15 mouse cellular contexts compared by ENCODE assay signal in the genomic region with DNA sequence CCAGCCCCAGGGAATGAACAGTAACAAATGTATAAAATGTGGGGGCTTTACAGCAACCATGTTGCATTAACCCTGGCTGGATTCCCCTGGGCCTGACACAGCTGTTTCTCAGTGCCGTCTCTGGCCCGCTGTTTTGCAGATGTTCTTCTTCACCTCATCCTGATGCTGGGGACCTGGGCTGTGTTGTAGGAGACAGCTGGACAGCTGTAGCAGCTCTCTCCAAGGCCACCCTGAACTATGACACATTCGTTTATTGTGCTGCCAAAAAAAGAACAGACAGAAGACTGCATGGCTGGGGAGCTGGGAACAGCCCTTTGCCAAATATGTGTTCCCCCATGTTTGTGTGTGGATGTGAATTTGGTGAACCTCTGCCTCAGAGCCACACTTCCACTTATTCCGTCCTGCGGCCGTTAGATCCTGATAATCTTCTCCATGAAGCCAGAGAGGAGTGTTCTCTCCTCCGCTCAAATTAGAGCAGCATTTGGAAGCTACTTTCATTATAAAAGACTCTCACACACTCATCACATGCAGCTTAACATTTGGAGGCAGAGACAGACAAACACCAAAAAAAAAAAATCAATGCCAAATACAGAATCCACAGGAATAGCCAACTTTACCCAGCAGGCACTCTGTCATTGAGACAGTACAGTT. TPM values are rescaled to one million over a fixed set of nuclear protein-coding genes. Genes with fewer than 3 reads are reported as not detected.
DNase-seq lines count a peak whose midpoint lies in the region; ATAC-seq lines count a peak whose summit lies in the region.
"Had no signal": no experiment of that assay in that cellular context is flagged by ENCODE, and none has a peak within 500 bp of the region (broad histone marks: within the 10 kb centered on the region; RNA-seq: fewer than 3 reads in every experiment).

No protein-coding gene starts in this region.

- H3K27ac ChIP-seq in kidney, embryonic 14.5 days (ENCODE audit: low read depth, low read length): peak overlapping the region; percentile 42; the same call in 1 of the 2 replicates
- peak overlapping the region; percentile 95 for H3K27ac ChIP-seq in lung, embryonic 16.5 days (ENCODE audit: low read length)
- H3K27ac ChIP-seq: hindbrain, embryonic 10.5 days had no signal

- H3K4me2 ChIP-seq in kidney, embryonic 14.5 days (replicated peaks; ENCODE audit: low read depth, low read length): no peak overlapping the region
- peak overlapping the region; percentile 13; the same call in 1 of the 2 replicates for H3K4me2 ChIP-seq in lung, embryonic 16.5 days (ENCODE audit: low read depth, low read length)

- H3K27me3 ChIP-seq in kidney, embryonic 14.5 days (ENCODE audit: control insufficient read depth, insufficient read depth, low read length): no peaks in the 10 kb centered on the region
- H3K27me3 ChIP-seq in lung, embryonic 16.5 days (ENCODE audit: control insufficient read depth, insufficient read depth, low read depth, low read length): peaks cover 2% of the 10 kb centered on the region; the same call in 1 of the 2 replicates

- no peak overlapping the region for H3K4me3 ChIP-seq in kidney, embryonic 14.5 days (ENCODE audit: low read length)
- H3K4me3 ChIP-seq in lung, embryonic 16.5 days (ENCODE audit: low read length): no peak overlapping the region
- H3K4me3 ChIP-seq: hindbrain, embryonic 10.5 days had no signal

- peaks cover 6% of the 10 kb centered on the region; the same call in 1 of the 2 replicates for H3K4me1 ChIP-seq in kidney, embryonic 14.5 days (ENCODE audit: control insufficient read depth, insufficient read depth, low read length)
- peaks cover 45% of the 10 kb centered on the region for H3K4me1 ChIP-seq in lung, embryonic 16.5 days (replicated peaks; ENCODE audit: control insufficient read depth, insufficient read depth, low read length)

- no peaks in the 10 kb centered on the region for H3K36me3 ChIP-seq in kidney, embryonic 14.5 days (ENCODE audit: control insufficient read depth, insufficient read depth, low read length)
- no peaks in the 10 kb centered on the region for H3K36me3 ChIP-seq in lung, embryonic 16.5 days (ENCODE audit: control insufficient read depth, insufficient read depth, low read length)
- H3K36me3 ChIP-seq: hindbrain, embryonic 10.5 days had no signal

- ATAC-seq in kidney, embryonic 14.5 days (ENCODE audit: low FRiP score, low TSS enrichment): peak; percentile 85
- ATAC-seq in lung, embryonic 16.5 days (ENCODE audit: low read depth): peak; percentile 84
- ATAC-seq: forebrain, embryonic 14.5 days had no signal

- no peak for DNase-seq in kidney, adult 18-20 months
- DNase-seq in adipocyte (ENCODE audit: low spot score): peak; percentile 27
- DNase-seq in adrenal gland, postnatal 36 days: peak; percentile 67 to 70
- no peak for DNase-seq in urinary bladder, adult 2 months (ENCODE audit: low spot score)
- DNase-seq in layer of hippocampus, postnatal 10 days (ENCODE audit: low spot score in 2 of 2): no peak
- DNase-seq in thymus, postnatal 4 days: no peak
- DNase-seq: left cerebral cortex, postnatal 4 days; retina, postnatal 1 day; thymus, postnatal 36 days had no signal

- H3K9ac ChIP-seq in kidney, embryonic 14.5 days (ENCODE audit: low read depth, low read length): no peak overlapping the region
- H3K9ac ChIP-seq in lung, embryonic 16.5 days (ENCODE audit: low read length): no peak overlapping the region

- WGBS in kidney, embryonic 14.5 days: 51% methylated on average over 7 of the region's 7 CpGs
- WGBS in lung, embryonic 16.5 days: 30% methylated on average over 7 of the region's 7 CpGs

- no peaks in the 10 kb centered on the region for H3K9me3 ChIP-seq in kidney, embryonic 14.5 days (ENCODE audit: control insufficient read depth, low read length)
- no peaks in the 10 kb centered on the region for H3K9me3 ChIP-seq in lung, embryonic 16.5 days (ENCODE audit: control insufficient read depth, low read length)
- H3K9me3 ChIP-seq: hindbrain, embryonic 10.5 days had no signal

RNA-seq across cellular contexts. Expression of a gene that starts 14.1 kb away (rescaled TPM):
- polyA plus RNA-seq in kidney, embryonic 14.5 days (2014; fragmentation: Nextera tagmentation; extraction: Ambion mirVana): not detected in 2 replicates
- 1 to 10 TPM in 1 of 2 experiments, under 1 TPM in 1; 0.40 to 1.2 TPM for total RNA-seq in adrenal gland, postnatal 36 days (2021)
- polyA plus RNA-seq in lung, embryonic 16.5 days (2015; fragmentation: Nextera tagmentation; extraction: Ambion mirVana): 0.30 and 0.48 TPM in 2 replicates
- 0.29 and 0.50 TPM in 2 replicates for polyA plus RNA-seq in urinary bladder, adult 2 months (2012; rRNA removed)
- total RNA-seq in layer of hippocampus, postnatal 10 days (2021): under 1 TPM; 0.13 to 0.48 TPM
- total RNA-seq: left cerebral cortex, postnatal 4 days; midbrain, postnatal 0 days had no signal
- polyA plus RNA-seq: hindbrain, embryonic 10.5 days had no signal

RNA-seq across cellular contexts. Expression of a gene that starts 46.4 kb away (rescaled TPM):
- polyA plus RNA-seq in kidney, embryonic 14.5 days (2014; fragmentation: Nextera tagmentation; extraction: Ambion mirVana): 0.05 TPM in 1 of 2 replicates, not detected in the other
- not detected for total RNA-seq in adrenal gland, postnatal 36 days (2021)
- polyA plus RNA-seq in lung, embryonic 16.5 days (2015; fragmentation: Nextera tagmentation; extraction: Ambion mirVana): 0.09 and 0.10 TPM in 2 replicates
- polyA plus RNA-seq in urinary bladder, adult 2 months (2012; rRNA removed): 0.14 and 0.22 TPM in 2 replicates
- under 1 TPM; 0.38 to 0.59 TPM for total RNA-seq in layer of hippocampus, postnatal 10 days (2021)
- total RNA-seq: adrenal gland, adult 18-20 months; midbrain, postnatal 0 days had no signal
- polyA plus RNA-seq: hindbrain, embryonic 10.5 days; midbrain, postnatal 0 days had no signal

RNA-seq across cellular contexts. Expression of a gene that starts 57.1 kb away (rescaled TPM):
- 26.3 and 38.1 TPM in 2 replicates for polyA plus RNA-seq in kidney, embryonic 14.5 days (2014; fragmentation: Nextera tagmentation; extraction: Ambion mirVana)
- 100 to 1,000 TPM; 127 to 171 TPM for total RNA-seq in adrenal gland, postnatal 36 days (2021)
- 86.3 and 103 TPM in 2 replicates for polyA plus RNA-seq in lung, embryonic 16.5 days (2015; fragmentation: Nextera tagmentation; extraction: Ambion mirVana)
- polyA plus RNA-seq in urinary bladder, adult 2 months (2012; rRNA removed): 47.9 and 50.6 TPM in 2 replicates
- total RNA-seq in layer of hippocampus, postnatal 10 days (2021): 10 to 100 TPM; 27.3 to 29.9 TPM

Comparison
In these comparisons a context has a peak if more than half of its experiments do, and no peak if none do; other contexts are left out.
1. DNase-seq: peak in adipocyte (single experiment) and adrenal gland, postnatal 36 days (2 of 2); none in kidney, adult 18-20 months (single experiment), urinary bladder, adult 2 months (single experiment), layer of hippocampus, postnatal 10 days (0 of 2) and thymus, postnatal 4 days (single experiment).